Mouse (Mus musculus) cerebellum, adult 2 months (tissue): ENCODE results near the gene Atxn2l.

Experiments
- CTCF ChIP-seq: fragments of 200-500 bp; IDR thresholded peaks from 2 replicates; pipeline ENCODE4 v1.5.1; 2011; ENCODE audit warnings: low read depth, mild to moderate bottlenecking, control low read depth, low read length, moderate library complexity, borderline replicate concordance; ENCODE audit not compliant: insufficient read depth
- POLR2A ChIP-seq: fragments of 200-500 bp; IDR thresholded peaks from 2 replicates; pipeline ENCODE4 v1.6.1; 2011; ENCODE audit warnings: low read length, control low read depth, borderline replicate concordance; ENCODE audit not compliant: insufficient read depth

GRCm38 (mm10) chr7:126466707-126467106 is 36.5 kb downstream of the Atxn2l start:
- TF ChIP-seq CTCF (no peak), POLR2A (no peak)
